Mouse (Mus musculus) pancreas, adult 10 weeks (tissue): ENCODE measurements around the gene Olfr1494. TPM values are rescaled to one million over a fixed set of nuclear protein-coding genes. Genes with fewer than 3 reads are reported as not detected.

Experiments used
- polyA plus RNA-seq: library from polyadenylated mRNA; stranded (reverse); fragments of 350-450 nt; fragmentation: Illumina TruSeq; extraction: RNeasy Lipid Tissue Mini Kit (QIAGEN cat#74804); gene quantifications from one replicate; pipeline ENCODE4 v1.2.3, GENCODE M21; 2015; ENCODE audit warnings: low read depth, low replicate concordance; ENCODE audit not compliant: insufficient read depth

Olfr1494 gene
- polyA plus RNA-seq, result not detected

GRCm38 (mm10) chr19:13739428-13739827 is at the start of gene Olfr1494:
Gene Olfr1494, plus strand, starts transcription at chr19:13739728.

DNA sequence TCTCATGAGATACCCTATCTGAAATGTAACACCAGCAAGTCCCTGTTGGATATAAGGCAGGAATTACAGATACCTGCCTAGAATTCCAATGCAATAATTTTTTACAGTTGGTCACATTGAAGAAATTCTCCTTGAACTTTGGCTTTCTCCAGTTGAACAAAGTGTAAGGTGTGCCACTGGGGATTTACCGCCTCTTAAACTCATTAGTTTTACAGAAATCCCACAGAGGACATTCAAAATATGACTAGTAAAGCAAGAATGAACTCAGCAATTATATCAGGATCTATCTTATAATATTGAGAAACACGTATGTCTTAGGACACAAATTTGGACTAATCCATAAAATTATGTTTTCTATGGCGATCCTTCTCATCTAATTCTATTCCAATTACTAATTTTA is 42.6 kb upstream of the Olfr1494 start, which contains the start of gene Olfr1491:
Gene Olfr1491 (plus strand): TSS at position 301 of the 400 bp plus-strand sequence.

DNA sequence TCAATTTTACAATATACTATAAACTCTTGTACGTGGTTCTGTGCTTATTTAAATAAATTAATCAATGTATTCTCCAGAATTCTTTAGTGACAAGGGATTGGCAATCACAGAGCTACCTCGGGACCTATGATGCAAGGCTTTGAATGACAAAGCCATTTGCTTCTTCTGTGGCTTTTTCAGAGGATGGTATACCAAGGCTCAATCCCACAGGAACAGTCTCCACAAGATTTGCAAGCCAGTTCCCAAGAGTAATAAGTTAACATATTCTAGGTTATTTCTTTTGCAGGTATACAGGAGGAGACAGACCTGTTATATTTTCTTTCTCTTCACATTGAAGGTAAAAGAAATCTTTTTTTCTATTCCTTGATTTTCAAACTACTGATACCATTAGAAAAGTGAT is 16.6 kb upstream of the Olfr1494 start, which contains the start of gene Olfr1493-ps1:
Gene Olfr1493-ps1 (plus strand): TSS at position 301 of the 400 bp plus-strand sequence.

GRCm38 (mm10) chr19:13764306-13764705 is 24.8 kb downstream of the Olfr1494 start, which contains the start of gene Olfr1495:
Gene Olfr1495, plus strand, starts transcription at chr19:13764606.

GRCm38 (mm10) chr19:13777578-13777977 is 38.0 kb downstream of the Olfr1494 start, which contains the start of gene Olfr1496:
Gene Olfr1496, plus strand, starts transcription at chr19:13777878.

DNA sequence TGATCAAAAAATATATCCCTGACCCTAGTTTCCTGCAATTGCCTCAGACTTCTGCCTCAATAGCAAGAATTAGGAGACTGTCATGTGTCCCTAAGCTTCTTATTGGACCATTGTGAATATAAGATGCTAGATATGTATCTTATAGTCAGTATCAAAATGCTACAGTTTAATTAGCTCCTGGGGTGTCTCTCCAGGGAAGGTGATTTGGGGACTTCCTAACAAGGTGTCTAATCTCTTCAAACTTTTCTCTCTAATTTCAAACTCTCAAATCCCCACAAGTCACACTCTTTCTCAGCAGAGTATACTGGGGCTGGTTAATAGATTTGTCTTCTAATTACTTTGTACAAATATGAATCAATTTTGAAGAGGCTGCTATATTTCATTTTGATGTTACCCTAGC is 58.6 kb downstream of the Olfr1494 start, which contains the start of gene Olfr1497:
Gene Olfr1497 (minus strand): TSS at position 101 of the 400 bp plus-strand sequence.

Other genes with a start within 250 kb of the Olfr1494 start
- not detected for gene Olfr1477, start 239.2 kb upstream of the Olfr1494 start, polyA plus RNA-seq
- gene Olfr1480, start 211.8 kb upstream of the Olfr1494 start, polyA plus RNA-seq, result not detected
- gene Olfr1484, start 156.2 kb upstream of the Olfr1494 start, polyA plus RNA-seq, result not detected
- gene Olfr1487, start 122.4 kb upstream of the Olfr1494 start, polyA plus RNA-seq, result not detected
- not detected for gene Olfr1489, start 108.1 kb upstream of the Olfr1494 start, polyA plus RNA-seq
- not detected for gene Olfr1490, start 88.6 kb upstream of the Olfr1494 start, polyA plus RNA-seq
- not detected for gene Olfr1491, start 42.5 kb upstream of the Olfr1494 start, polyA plus RNA-seq
- not detected for gene Olfr1493-ps1, start 16.4 kb upstream of the Olfr1494 start, polyA plus RNA-seq
- gene Olfr1495, start 24.9 kb downstream of the Olfr1494 start, polyA plus RNA-seq, result not detected
- not detected for gene Olfr1496, start 38.1 kb downstream of the Olfr1494 start, polyA plus RNA-seq
- not detected for gene Olfr1497, start 58.5 kb downstream of the Olfr1494 start, polyA plus RNA-seq
- not detected for gene Olfr1499, start 79.7 kb downstream of the Olfr1494 start, polyA plus RNA-seq
- not detected for gene Olfr1500, start 90.8 kb downstream of the Olfr1494 start, polyA plus RNA-seq
- not detected for gene Olfr1501, start 111.0 kb downstream of the Olfr1494 start, polyA plus RNA-seq
- gene Olfr1502, start 122.1 kb downstream of the Olfr1494 start, polyA plus RNA-seq, result not detected
- gene Olfr1504, start 158.2 kb downstream of the Olfr1494 start, polyA plus RNA-seq, result not detected
- not detected for gene Olfr1505, start 173.8 kb downstream of the Olfr1494 start, polyA plus RNA-seq